Mouse (Mus musculus) small intestine, adult 2 months (tissue): ENCODE results near the gene Nhej1.

ENCODE experiments used
- CTCF ChIP-seq: fragments of 200-500 bp; IDR thresholded peaks from 2 replicates; pipeline ENCODE4 v1.5.1; 2012; ENCODE audit warnings: low read depth, mild to moderate bottlenecking, control low read depth, inconsistent platforms, low read length, moderate library complexity, mixed read lengths; ENCODE audit not compliant: insufficient replicate concordance, insufficient read length; ENCODE audit errors: extremely low read depth
- POLR2A ChIP-seq: fragments of 200-500 bp; IDR thresholded peaks from 2 replicates; pipeline ENCODE4 v1.6.1; 2012; ENCODE audit warnings: low read depth, mild to moderate bottlenecking, control low read depth, inconsistent platforms, low read length, moderate library complexity

GRCm38 (mm10) chr1:75148727-75149126 is 23.7 kb upstream of the Nhej1 start:
- TF ChIP-seq POLR2A (no peak), CTCF (no peak)
